Mouse (Mus musculus) gastrocnemius, postnatal 10 days (tissue): Measurements from ENCODE around the gene Exoc7. TPM values are rescaled to one million over a fixed set of nuclear protein-coding genes. Genes with fewer than 3 reads are reported as not detected.
A peak's percentile ranks its signal among the peaks of the same experiment; 100 is the strongest.

ENCODE experiments used
- DNase-seq: peaks from one replicate; pipeline ENCODE4 v3.0.0; 2021; ENCODE audit warnings: mixed read lengths
- long read RNA-seq, 2 experiments: library from polyadenylated mRNA; stranded (forward); transcript quantifications; one replicate each; pipeline ENCODE4 v2.0.0; 2021
- total RNA-seq, 2 experiments: library from RNA; stranded (reverse); gene quantifications; 2 replicates each; pipeline ENCODE4 v1.2.3; 2021

The Exoc7 gene
- 10 to 100 TPM; 62.7 to 68.3 TPM for total RNA-seq
- long read RNA-seq, experiment 1, transcript Exoc7-202 (18 exons, 3,205 nt), result major isoform, 32 of 113 reads
- long read RNA-seq, experiment 1, transcript Exoc7-203 (19 exons, 3,298 nt), result minor isoform, 28 of 113 reads
- long read RNA-seq, experiment 1, transcript Exoc7-201 (20 exons, 3,337 nt), result minor isoform, 20 of 113 reads
- long read RNA-seq, experiment 1, partial matches to known transcripts, result 8 of 113 reads
- long read RNA-seq, experiment 1, other reads (novel, unspliced or antisense), result 25 of 113 reads
- long read RNA-seq, experiment 2, transcript Exoc7-201 (20 exons, 3,337 nt), result minor isoform, 18 of 114 reads
- long read RNA-seq, experiment 2, transcript Exoc7-203 (19 exons, 3,298 nt), result minor isoform, 27 of 114 reads
- long read RNA-seq, experiment 2, transcript Exoc7-202 (18 exons, 3,205 nt), result major isoform, 36 of 114 reads
- long read RNA-seq, experiment 2, partial matches to known transcripts, result 9 of 114 reads
- long read RNA-seq, experiment 2, other reads (novel, unspliced or antisense), result 24 of 114 reads

DNA sequence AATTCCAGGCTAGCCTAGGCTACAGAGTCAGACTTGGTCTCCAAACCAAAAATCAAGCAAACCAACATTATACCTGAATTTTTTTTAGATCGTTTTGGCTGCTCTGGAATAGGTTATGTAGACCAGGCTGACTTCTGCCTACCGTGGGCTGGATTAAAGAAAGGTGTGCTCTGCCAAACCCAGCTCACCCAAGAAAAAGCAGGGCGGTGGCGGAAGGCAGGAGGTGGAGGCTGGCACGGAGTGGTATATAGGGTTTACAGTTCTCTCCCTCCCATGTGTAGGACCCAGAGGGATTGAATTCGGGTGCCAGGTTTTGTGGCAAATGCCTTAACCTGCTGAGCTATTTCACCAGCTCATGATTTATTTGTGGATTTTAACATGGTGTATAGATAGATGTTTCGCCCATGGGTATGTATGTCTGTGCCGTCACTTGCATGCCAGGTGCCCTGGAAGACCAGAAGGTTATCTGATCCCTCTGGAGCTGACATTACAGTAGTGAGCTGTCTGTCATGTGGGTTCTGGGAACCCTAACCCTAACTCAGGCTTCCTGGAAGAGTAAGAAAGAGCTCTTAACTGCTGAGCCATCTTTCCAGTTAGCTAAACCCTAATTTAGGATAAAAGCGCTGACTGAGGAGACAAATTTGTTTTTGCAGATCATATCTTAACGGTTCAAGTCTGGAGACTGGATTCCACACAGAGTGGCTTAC lies at the start of gene Exoc7:
TSS of gene Exoc7 (minus strand) at position 215 of the 707 bp plus-strand sequence.
- no peak for DNase-seq

- no peak for DNase-seq
Observed at GRCm38 (mm10) chr11:116354521-116354920, 47.5 kb upstream of the Exoc7 start.

DNA sequence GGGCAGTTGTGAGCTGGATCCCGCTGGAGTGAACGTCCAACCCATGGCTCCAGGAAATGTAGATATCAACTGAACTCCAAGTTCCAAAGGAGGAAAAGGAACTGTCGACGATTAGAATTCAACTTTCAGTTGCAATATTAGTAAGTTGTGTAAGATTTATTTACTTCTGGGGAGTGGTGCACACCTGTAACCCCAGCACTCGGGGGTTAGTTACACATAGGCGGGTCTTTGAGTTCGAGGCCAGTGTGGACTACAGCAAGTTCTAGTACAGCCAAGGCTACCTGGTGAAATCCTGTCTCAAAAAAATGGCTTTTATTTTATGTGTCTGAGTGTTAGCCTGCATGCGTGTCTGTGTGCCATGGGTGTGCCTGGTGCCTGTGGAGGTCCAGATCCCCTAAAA lies 46.5 kb upstream of the Exoc7 start:
- no peak for DNase-seq

- DNase-seq, result no peak
Observed at GRCm38 (mm10) chr11:116351294-116351693, 44.3 kb upstream of the Exoc7 start.

DNA sequence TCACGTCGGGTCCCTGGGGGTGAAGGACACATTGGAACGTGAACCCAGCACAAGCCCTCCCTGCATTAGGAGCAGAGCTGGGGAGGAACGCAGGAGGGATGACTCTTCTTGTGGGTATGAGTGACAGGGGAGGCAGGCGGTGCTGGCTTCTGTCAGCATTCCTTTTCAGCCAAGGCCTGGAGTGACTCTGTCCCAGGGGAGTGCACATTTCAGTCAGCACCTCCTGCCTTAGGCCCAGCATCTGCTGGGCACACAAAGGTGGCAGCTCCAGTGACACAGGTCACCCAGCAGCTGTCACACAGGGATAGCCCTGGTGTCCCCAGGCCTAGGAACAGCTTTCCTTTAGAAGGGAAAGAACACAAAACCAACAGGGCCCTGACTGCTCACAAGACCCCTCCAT lies 40.9 kb upstream of the Exoc7 start:
- DNase-seq, result no peak

- no peak for DNase-seq
Observed at GRCm38 (mm10) chr11:116347012-116347411, 40.0 kb upstream of the Exoc7 start.

DNA sequence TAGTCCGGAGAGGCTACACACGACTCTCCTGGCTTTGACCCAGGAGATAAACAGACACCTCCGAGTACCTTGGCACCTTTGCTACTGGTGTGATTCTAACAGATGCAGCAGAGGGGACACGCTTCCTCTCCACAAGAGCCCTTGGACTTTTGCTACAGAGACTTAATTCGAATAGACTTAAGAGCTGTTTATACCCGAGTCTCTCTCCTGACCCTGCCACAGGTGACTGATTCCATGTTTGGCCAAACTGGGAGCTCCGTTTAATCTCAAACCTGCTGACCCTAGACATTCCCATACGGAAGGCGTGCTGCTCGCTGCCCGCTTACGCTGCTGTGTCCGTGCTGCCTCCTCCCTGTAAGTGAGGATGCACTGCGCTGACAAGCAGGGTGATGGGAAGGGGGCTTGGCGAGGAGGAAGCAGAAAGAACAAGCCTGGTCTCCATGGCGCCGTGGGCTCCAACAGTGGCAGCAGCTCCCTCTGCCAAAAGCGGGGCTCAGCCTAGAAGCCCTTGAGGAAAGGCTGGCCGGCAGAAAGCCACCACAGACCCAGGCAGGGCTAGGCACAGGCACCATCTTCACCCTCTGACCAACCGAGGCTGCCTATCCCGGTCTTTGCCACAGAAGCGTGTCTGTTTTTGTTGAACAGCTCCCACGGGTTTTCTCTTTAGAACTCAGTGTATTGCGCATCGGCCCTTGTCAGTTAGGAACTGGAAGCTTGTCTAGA lies 35.2 kb upstream of the Exoc7 start:
- DNase-seq, result no peak

GRCm38 (mm10) chr11:116337531-116337930 lies 30.5 kb upstream of the Exoc7 start:
- DNase-seq, result no peak

- DNase-seq, result no peak
Observed at GRCm38 (mm10) chr11:116337000-116337399, 30.0 kb upstream of the Exoc7 start.

DNA sequence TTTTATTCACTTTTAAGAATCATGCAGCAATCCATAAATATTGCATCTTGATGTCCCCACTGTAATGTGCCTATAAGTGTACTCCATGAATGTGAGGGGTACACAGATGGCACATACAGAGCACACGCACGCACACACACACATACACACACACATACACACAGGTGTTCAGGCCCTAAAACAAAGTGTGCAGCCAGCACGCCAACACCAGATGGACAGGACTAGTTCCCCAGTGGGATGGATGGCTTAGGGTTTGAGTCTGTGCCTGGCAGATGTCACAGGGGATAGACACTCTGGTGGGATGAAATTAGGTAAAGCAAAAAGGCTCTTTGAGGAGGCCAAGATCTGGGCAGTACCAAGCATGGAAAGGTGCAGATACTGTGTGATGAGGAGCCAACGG lies 29.4 kb upstream of the Exoc7 start:
- no peak for DNase-seq

DNA sequence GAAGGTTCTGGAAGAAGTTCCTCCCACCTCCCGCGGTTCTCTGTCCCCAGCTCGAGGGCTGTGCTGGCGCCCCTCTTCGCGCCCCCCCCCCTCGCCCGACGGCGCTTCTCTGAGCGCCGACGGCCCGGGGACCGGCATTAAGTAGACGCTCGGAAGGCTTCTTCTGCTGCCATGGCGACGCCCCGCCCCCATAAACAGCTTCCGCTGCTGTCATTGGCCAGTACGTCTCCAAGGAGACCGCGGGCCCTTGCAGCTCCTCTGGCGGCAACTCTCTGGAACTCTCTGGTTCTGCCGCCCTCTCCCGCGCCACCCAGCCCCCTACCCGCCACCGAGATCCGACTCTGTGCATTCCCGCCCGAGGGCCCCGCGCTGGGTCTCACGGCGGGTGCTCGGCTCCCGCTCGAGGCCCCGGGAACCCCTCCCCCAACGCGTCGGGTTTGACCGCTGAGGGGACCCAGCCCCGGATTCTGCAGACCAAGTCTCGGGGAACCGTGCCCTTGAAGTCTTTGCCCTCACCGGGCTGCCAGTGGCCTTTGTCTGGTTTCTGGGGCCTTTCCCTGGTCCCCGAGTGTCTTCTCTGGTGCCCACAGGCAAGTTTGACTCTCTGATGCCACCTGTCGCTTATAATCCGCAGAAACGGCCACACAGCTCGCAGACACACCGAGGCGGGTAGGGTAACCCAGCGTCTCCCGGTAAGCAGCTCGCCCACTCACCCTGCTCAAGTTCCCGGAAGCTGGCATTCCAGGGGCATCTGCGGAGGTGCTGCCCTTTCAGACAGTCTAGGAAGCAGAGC lies 28.4 kb upstream of the Exoc7 start, which contains the start of gene Foxj1:
TSS of gene Foxj1 (minus strand) at position 156 of the 793 bp plus-strand sequence.
- peak; percentile 95 for DNase-seq

GRCm38 (mm10) chr11:116334417-116334782 lies 27.4 kb upstream of the Exoc7 start:
- DNase-seq, result no peak

GRCm38 (mm10) chr11:116333526-116334416 lies 26.7 kb upstream of the Exoc7 start:
- DNase-seq, result no peak

DNA sequence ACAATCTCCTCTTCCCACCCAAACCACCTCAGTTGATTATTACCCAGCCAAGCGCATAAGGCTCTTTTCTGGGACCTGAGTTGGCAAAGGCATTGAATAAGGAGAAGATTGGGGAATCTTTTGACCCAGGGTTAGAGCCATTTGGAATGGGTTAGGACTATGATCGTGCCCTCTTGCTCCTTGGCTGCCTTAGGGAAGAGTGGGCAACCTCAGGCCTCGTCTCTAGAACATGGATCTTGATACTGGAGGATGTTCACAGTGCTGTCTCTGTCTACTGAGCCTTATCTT lies 25.9 kb upstream of the Exoc7 start:
- no peak for DNase-seq

DNA sequence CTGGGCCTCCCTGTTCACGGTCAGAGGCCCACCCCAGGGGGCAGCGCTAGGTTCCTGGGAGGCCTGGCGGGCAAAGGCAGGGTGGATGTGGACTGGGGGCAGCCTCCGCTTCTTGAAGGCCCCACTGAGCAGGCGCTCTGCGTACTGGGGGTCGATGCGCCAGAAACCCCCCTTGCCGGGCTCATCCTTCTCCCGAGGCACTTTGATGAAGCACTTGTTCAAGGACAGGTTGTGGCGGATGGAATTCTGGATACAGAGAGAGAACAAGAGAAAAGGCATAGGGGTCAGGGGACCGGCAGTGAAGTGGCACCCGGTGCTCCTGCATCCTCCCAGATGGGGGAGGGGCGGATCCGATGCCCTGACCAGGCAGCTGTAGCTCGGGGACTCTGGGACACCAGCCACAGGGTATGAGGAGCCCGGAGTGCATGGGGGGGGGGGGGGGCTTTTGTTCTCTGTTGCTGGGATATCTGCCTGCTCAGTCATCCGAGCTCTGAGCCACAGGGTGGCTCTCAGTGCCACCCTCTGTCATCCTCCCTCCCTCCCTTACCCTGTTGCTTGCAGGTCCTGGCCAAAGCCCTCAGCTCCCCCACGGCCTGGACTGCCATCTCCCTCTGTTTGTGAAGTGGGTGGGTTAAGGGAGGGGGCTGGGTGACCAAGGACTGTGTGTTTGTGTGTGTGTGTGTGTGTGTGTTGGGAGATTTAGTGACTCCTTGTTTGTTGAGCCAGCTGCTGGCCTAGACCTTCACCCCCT lies 25.4 kb upstream of the Exoc7 start:
- DNase-seq, result peak; percentile 47

GRCm38 (mm10) chr11:116330211-116330518 lies 23.1 kb upstream of the Exoc7 start:
- no peak for DNase-seq

GRCm38 (mm10) chr11:116329314-116330210 lies 22.5 kb upstream of the Exoc7 start:
- peak; percentile 50 for DNase-seq

GRCm38 (mm10) chr11:116326963-116327603 lies 20.1 kb upstream of the Exoc7 start:
- DNase-seq, result no peak
